12 mouse cellular contexts compared by ENCODE assay signal in genomic region chr12:75789451-75789850, GRCm38 (mm10). TPM values are rescaled to one million over a fixed set of nuclear protein-coding genes. Genes with fewer than 3 reads are reported as not detected.
DNase-seq lines count a peak whose midpoint lies in the region; ATAC-seq and TF ChIP-seq lines count a peak whose summit lies in the region.
"Had no signal": no experiment of that assay in that cellular context is flagged by ENCODE, and none has a peak within 500 bp of the region (broad histone marks: within the 10 kb centered on the region; RNA-seq: fewer than 3 reads in every experiment).

No protein-coding gene starts in this region.

- H3K4me3 ChIP-seq in forebrain, postnatal 0 days (ENCODE audit: low read depth, low read length): no peak overlapping the region
- no peak overlapping the region for H3K4me3 ChIP-seq in forebrain, embryonic 11.5 days (ENCODE audit: low read depth, low read length)
- no peak overlapping the region for H3K4me3 ChIP-seq in heart, embryonic 10.5 days
- H3K4me3 ChIP-seq: forebrain, embryonic 12.5 days; heart, embryonic 15.5 days; limb, embryonic 12.5 days had no signal

- WGBS in forebrain, postnatal 0 days: 48% methylated on average over 4 of the region's 4 CpGs
- 77% methylated on average over 4 of the region's 4 CpGs for WGBS in forebrain, embryonic 11.5 days
- WGBS in heart, embryonic 10.5 days: 63% methylated on average over 4 of the region's 4 CpGs

- peak; percentile 8 for DNase-seq in forebrain, postnatal 0 days
- no peak for DNase-seq in forebrain, embryonic 11.5 days (ENCODE audit: low spot score)
- peak; percentile 73 to 83 for DNase-seq in cerebellum, postnatal 10 days
- peak; percentile 46 to 49 for DNase-seq in layer of hippocampus, adult 8-10 months (ENCODE audit: low spot score in 2 of 2)
- peak; percentile 41 for DNase-seq in left cerebral cortex, postnatal 4 days
- DNase-seq in heart, embryonic 10.5 days (ENCODE audit: low spot score): no peak
- no peak for DNase-seq in embryo, embryonic 9.5 days (ENCODE audit: extremely low spot score)
- DNase-seq in gastrocnemius, postnatal 10 days: no peak

- no peak for TF ChIP-seq CTCF in forebrain, postnatal 0 days (IDR thresholded peaks at IDR 0.05; ENCODE audit: low read depth)

- no peaks in the 10 kb centered on the region for H3K27me3 ChIP-seq in forebrain, postnatal 0 days (ENCODE audit: insufficient read depth, low read length)
- H3K27me3 ChIP-seq in forebrain, embryonic 11.5 days (ENCODE audit: control insufficient read depth, insufficient read depth, low read length): no peaks in the 10 kb centered on the region
- no peaks in the 10 kb centered on the region for H3K27me3 ChIP-seq in heart, embryonic 10.5 days (ENCODE audit: insufficient read depth, poor library complexity, severe bottlenecking)
- H3K27me3 ChIP-seq: forebrain, embryonic 12.5 days; heart, embryonic 15.5 days; limb, embryonic 12.5 days had no signal

- H3K27ac ChIP-seq in forebrain, postnatal 0 days (ENCODE audit: low read depth, low read length): no peak overlapping the region
- no peak overlapping the region for H3K27ac ChIP-seq in forebrain, embryonic 11.5 days (ENCODE audit: low read depth, low read length)
- H3K27ac ChIP-seq in heart, embryonic 10.5 days: no peak overlapping the region
- H3K27ac ChIP-seq: forebrain, embryonic 12.5 days; heart, embryonic 15.5 days; limb, embryonic 12.5 days had no signal

- no peak overlapping the region for H3K9ac ChIP-seq in forebrain, postnatal 0 days
- no peak overlapping the region for H3K9ac ChIP-seq in forebrain, embryonic 11.5 days (ENCODE audit: low read length)
- H3K9ac ChIP-seq: forebrain, embryonic 12.5 days; heart, embryonic 15.5 days; limb, embryonic 12.5 days had no signal

- no peaks in the 10 kb centered on the region for H3K9me3 ChIP-seq in forebrain, postnatal 0 days (ENCODE audit: low read length)
- no peaks in the 10 kb centered on the region for H3K9me3 ChIP-seq in forebrain, embryonic 11.5 days (ENCODE audit: control insufficient read depth, low read length)
- no peaks in the 10 kb centered on the region for H3K9me3 ChIP-seq in heart, embryonic 10.5 days
- H3K9me3 ChIP-seq: forebrain, embryonic 12.5 days; heart, embryonic 15.5 days; limb, embryonic 12.5 days had no signal

- H3K36me3 ChIP-seq in forebrain, postnatal 0 days (ENCODE audit: insufficient read depth): no peaks in the 10 kb centered on the region
- H3K36me3 ChIP-seq in forebrain, embryonic 11.5 days (ENCODE audit: control insufficient read depth, insufficient read depth, low read length): no peaks in the 10 kb centered on the region
- H3K36me3 ChIP-seq in heart, embryonic 10.5 days: no peaks in the 10 kb centered on the region
- H3K36me3 ChIP-seq: forebrain, embryonic 12.5 days; heart, embryonic 15.5 days; limb, embryonic 12.5 days had no signal

- intact Hi-C loops in left cerebral cortex, postnatal 4 days (cut with DNase I): loop anchor here (5.0 kb wide), 1 partner anchor 553 kb away; no protein-coding TSS in a partner anchor

- H3K4me1 ChIP-seq in forebrain, postnatal 0 days (ENCODE audit: insufficient read depth): no peaks in the 10 kb centered on the region
- no peaks in the 10 kb centered on the region for H3K4me1 ChIP-seq in forebrain, embryonic 11.5 days (replicated peaks; ENCODE audit: control insufficient read depth, insufficient read depth, low read length)
- peaks cover under 1% of the 10 kb centered on the region; the same call in 1 of the 2 replicates for H3K4me1 ChIP-seq in heart, embryonic 10.5 days
- H3K4me1 ChIP-seq: forebrain, embryonic 12.5 days; limb, embryonic 12.5 days had no signal

- H3K4me2 ChIP-seq in forebrain, postnatal 0 days (ENCODE audit: low read depth): no peak overlapping the region
- no peak overlapping the region for H3K4me2 ChIP-seq in forebrain, embryonic 11.5 days (ENCODE audit: low read depth, low read length, severe bottlenecking)
- H3K4me2 ChIP-seq: forebrain, embryonic 12.5 days; heart, embryonic 15.5 days; limb, embryonic 12.5 days had no signal

- no peak for ATAC-seq in forebrain, postnatal 0 days
- no peak for ATAC-seq in forebrain, embryonic 11.5 days (replicated peaks; ENCODE audit: low FRiP score)
- ATAC-seq: midbrain, embryonic 16.5 days had no signal

RNA-seq across cellular contexts. Expression of gene Syne2, which starts 28.5 kb away (rescaled TPM):
- 56.2 and 63.5 TPM in 2 replicates for total RNA-seq in forebrain, postnatal 0 days (2014; rRNA removed)
- polyA plus RNA-seq in forebrain, postnatal 0 days (2015; fragmentation: Nextera tagmentation; extraction: Ambion mirVana): 21.0 and 27.0 TPM in 2 replicates
- 117 and 127 TPM in 2 replicates for polyA plus RNA-seq in forebrain, embryonic 11.5 days (2014; fragmentation: Nextera tagmentation; extraction: Ambion mirVana)
- total RNA-seq in layer of hippocampus, adult 8-10 months (2022): 10 to 100 TPM; 23.3 to 28.4 (median 24.6) TPM
- 10 to 100 TPM; 37.6 to 43.8 TPM for total RNA-seq in left cerebral cortex, postnatal 4 days (2021)
- polyA plus RNA-seq in heart, embryonic 10.5 days (2016; fragmentation: Nextera tagmentation; extraction: Ambion mirVana): 62.4 and 67.6 TPM in 2 replicates
- 10 to 100 TPM; 22.2 to 28.2 TPM for total RNA-seq in gastrocnemius, postnatal 10 days (2021)

RNA-seq across cellular contexts. Expression of gene Sgpp1, which starts 53.9 kb away (rescaled TPM):
- total RNA-seq in forebrain, postnatal 0 days (2014; rRNA removed): 32.5 and 38.7 TPM in 2 replicates
- 17.4 and 18.8 TPM in 2 replicates for polyA plus RNA-seq in forebrain, postnatal 0 days (2015; fragmentation: Nextera tagmentation; extraction: Ambion mirVana)
- 9.2 and 10.2 TPM in 2 replicates for polyA plus RNA-seq in forebrain, embryonic 11.5 days (2014; fragmentation: Nextera tagmentation; extraction: Ambion mirVana)
- 10 to 100 TPM; 29.4 to 34.4 (median 32.9) TPM for total RNA-seq in layer of hippocampus, adult 8-10 months (2022)
- 10 to 100 TPM; 25.9 to 27.2 TPM for total RNA-seq in left cerebral cortex, postnatal 4 days (2021)
- polyA plus RNA-seq in heart, embryonic 10.5 days (2016; fragmentation: Nextera tagmentation; extraction: Ambion mirVana): 13.5 and 15.5 TPM in 2 replicates
- 10 to 100 TPM; 16.6 to 17.2 TPM for total RNA-seq in gastrocnemius, postnatal 10 days (2021)

Comparison
In these comparisons a context has a peak if more than half of its experiments do, and no peak if none do; other contexts are left out.
1. DNase-seq: peak in forebrain, postnatal 0 days (single experiment), cerebellum, postnatal 10 days (2 of 2), layer of hippocampus, adult 8-10 months (2 of 2) and left cerebral cortex, postnatal 4 days (single experiment); none in forebrain, embryonic 11.5 days (single experiment), heart, embryonic 10.5 days (single experiment), embryo, embryonic 9.5 days (single experiment) and gastrocnemius, postnatal 10 days (single experiment).